Mouse (Mus musculus): ENCODE data around the gene Klf3.

DNA sequence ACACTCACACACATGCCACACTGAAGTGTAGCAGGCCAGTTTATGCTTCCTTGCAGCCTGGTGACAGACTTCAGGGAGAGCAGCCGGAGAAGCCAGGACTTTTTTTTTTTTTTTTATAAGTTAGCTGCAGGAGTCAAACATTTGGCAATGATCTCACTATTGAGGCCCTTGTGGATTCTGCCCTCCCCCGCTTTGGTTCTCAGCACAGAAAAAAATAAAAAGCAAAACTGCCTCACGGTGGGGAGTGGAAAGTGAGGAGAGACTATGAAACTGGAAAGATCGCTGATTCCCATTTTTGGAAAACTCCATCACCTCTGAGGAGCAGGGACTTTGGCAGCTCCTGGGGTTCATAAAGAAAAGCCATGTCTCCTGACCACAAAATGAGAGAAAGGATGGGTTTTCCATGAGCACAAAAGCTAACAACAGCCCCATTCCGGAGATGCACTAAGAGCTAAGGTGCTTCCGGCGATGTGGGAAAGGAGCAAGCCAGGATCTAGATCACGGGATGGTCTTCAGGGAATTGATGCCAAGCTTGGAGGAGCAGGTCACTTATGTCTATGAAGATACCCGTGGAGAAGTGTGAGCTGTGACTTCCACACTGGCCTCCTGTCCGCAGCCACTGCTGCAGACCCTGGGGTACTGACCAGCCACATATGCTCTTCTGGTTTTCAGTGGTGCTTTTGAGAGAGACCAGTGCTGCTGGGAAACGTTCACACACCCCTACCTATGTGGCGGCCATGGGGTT lies 73.1 kb downstream of the Klf3 start:
- TF ChIP-seq POLR2A (IDR thresholded peaks at IDR 0.05; ENCODE audit: borderline replicate concordance, extremely low read depth, low read depth, low read length), result no peak
- no peak for TF ChIP-seq CTCF (IDR thresholded peaks at IDR 0.05; ENCODE audit: insufficient read depth, low read length)
